Mouse (Mus musculus): ENCODE results near the gene Dcun1d2. TPM values are rescaled to one million over a fixed set of nuclear protein-coding genes. Genes with fewer than 3 reads are reported as not detected.

Gene Dcun1d2
- polyA plus RNA-seq, 1 experiment from 2014 or later = 35.5 TPM

DNA sequence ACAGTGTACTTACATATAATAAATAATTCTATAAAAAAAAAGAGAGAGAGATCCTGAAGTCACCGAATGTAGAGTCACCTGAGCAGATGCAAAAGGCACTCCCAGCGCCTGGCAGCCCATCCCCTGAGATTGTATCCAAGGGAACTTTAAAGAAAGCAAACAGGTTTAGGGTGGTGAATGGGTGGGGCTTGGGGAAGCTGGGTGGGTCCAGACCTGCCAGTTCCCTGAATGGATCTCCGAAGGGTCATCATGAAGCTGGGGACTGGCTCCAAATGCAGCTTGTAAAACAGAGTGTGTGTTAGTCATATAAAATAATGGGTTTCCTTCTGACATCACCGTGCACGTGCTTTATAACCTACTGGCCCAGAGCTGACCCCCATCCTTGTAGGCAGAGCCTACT lies 81.6 kb downstream of the Dcun1d2 start:
- no peak for DNase-seq
- Histone ChIP-seq H3K9ac (replicated peaks; ENCODE audit: low read length) (no peak overlapping the region), H3K4me2 (ENCODE audit: low read length) (no peak overlapping the region), H3K27ac (replicated peaks; ENCODE audit: low read depth, low read length) (no peak overlapping the region), H3K36me3 (ENCODE audit: control insufficient read depth, insufficient read depth, low read length) (no peaks in the 10 kb centered on the region), H3K4me1 (ENCODE audit: control insufficient read depth, insufficient read depth, low read length) (peaks cover under 1% of the 10 kb centered on the region; the same call in 1 of the 2 replicates), H3K9me3 (ENCODE audit: control insufficient read depth, low read length) (no peaks in the 10 kb centered on the region), H3K27me3 (ENCODE audit: control insufficient read depth, insufficient read depth, low read length) (peaks cover 18% of the 10 kb centered on the region), H3K4me3 (replicated peaks; ENCODE audit: low read depth, low read length) (no peak overlapping the region)
- WGBS = 48% methylated on average over 5 of the region's 5 CpGs
- no peak for ATAC-seq (ENCODE audit: low FRiP score, low TSS enrichment)

Other genes starting within 250 kb of the Dcun1d2 start
- 1.4 TPM in 2 replicates for gene Proz, start 227.2 kb downstream of the Dcun1d2 start, polyA plus RNA-seq (2014; fragmentation: Nextera tagmentation; extraction: Ambion mirVana)
- gene Pcid2, start 182.7 kb downstream of the Dcun1d2 start, polyA plus RNA-seq (2014; fragmentation: Nextera tagmentation; extraction: Ambion mirVana) = 31.1 and 39.7 TPM in 2 replicates
- 49.9 and 76.6 TPM in 2 replicates for gene Cul4a, start 182.5 kb downstream of the Dcun1d2 start, polyA plus RNA-seq (2014; fragmentation: Nextera tagmentation; extraction: Ambion mirVana)
- gene Lamp1, start 129.0 kb downstream of the Dcun1d2 start, polyA plus RNA-seq (2014; fragmentation: Nextera tagmentation; extraction: Ambion mirVana) = 252 and 292 TPM in 2 replicates
- gene Grtp1, start 87.5 kb downstream of the Dcun1d2 start, polyA plus RNA-seq (2014; fragmentation: Nextera tagmentation; extraction: Ambion mirVana) = 15.9 and 17.6 TPM in 2 replicates
- not detected in 2 replicates for gene Adprhl1, start 34.0 kb downstream of the Dcun1d2 start, polyA plus RNA-seq (2014; fragmentation: Nextera tagmentation; extraction: Ambion mirVana)
- gene Tmco3, start 59 bp upstream of the Dcun1d2 start, polyA plus RNA-seq (2014; fragmentation: Nextera tagmentation; extraction: Ambion mirVana) = 34.6 and 39.0 TPM in 2 replicates
- 77.9 and 112 TPM in 2 replicates for gene Tfdp1, start 50.6 kb upstream of the Dcun1d2 start, polyA plus RNA-seq (2014; fragmentation: Nextera tagmentation; extraction: Ambion mirVana)
- gene Atp4b, start 108.7 kb upstream of the Dcun1d2 start, polyA plus RNA-seq (2014; fragmentation: Nextera tagmentation; extraction: Ambion mirVana) = not detected in 2 replicates
- not detected in 2 replicates for gene Grk1, start 117.0 kb upstream of the Dcun1d2 start, polyA plus RNA-seq (2014; fragmentation: Nextera tagmentation; extraction: Ambion mirVana)
- gene Tmem255b, start 147.1 kb upstream of the Dcun1d2 start, polyA plus RNA-seq (2014; fragmentation: Nextera tagmentation; extraction: Ambion mirVana) = 0.29 TPM in 1 of 2 replicates, not detected in the other
- gene Gas6, start 206.4 kb upstream of the Dcun1d2 start, polyA plus RNA-seq (2014; fragmentation: Nextera tagmentation; extraction: Ambion mirVana) = 17.7 and 19.2 TPM in 2 replicates